Mouse (Mus musculus) forebrain, embryonic 13.5 days (tissue): Measurements from ENCODE around the gene Thrb. TPM values are rescaled to one million over a fixed set of nuclear protein-coding genes. Genes with fewer than 3 reads are reported as not detected.

Experiments
- ATAC-seq: fragments of 200-750 bp; cut with Nextera tagmentation; 2 replicates; pipeline ENCODE4 v1.8.0; 2017
- H3K27ac ChIP-seq: fragments of 300-500 bp; sonication (generic); 2 replicates; pipeline ENCODE4 v1.5.1; 2015; ENCODE audit warnings: inconsistent platforms, mild to moderate bottlenecking, moderate library complexity
- H3K27me3 ChIP-seq: fragments of 300-500 bp; sonication (generic); 2 replicates; pipeline ENCODE4 v1.6.1; 2015; ENCODE audit warnings: mild to moderate bottlenecking, inconsistent platforms
- H3K36me3 ChIP-seq: fragments of 300-500 bp; sonication (generic); 2 replicates; pipeline ENCODE4 v1.6.1; 2015; ENCODE audit warnings: mild to moderate bottlenecking, inconsistent platforms; ENCODE audit not compliant: poor library complexity, severe bottlenecking
- H3K4me1 ChIP-seq: fragments of 300-500 bp; sonication (generic); 2 replicates; pipeline ENCODE4 v1.6.1; 2015; ENCODE audit warnings: inconsistent platforms
- H3K4me2 ChIP-seq: fragments of 300-500 bp; sonication (generic); 2 replicates; pipeline ENCODE4 v1.6.1; 2015; ENCODE audit warnings: inconsistent platforms, mild to moderate bottlenecking, moderate library complexity
- H3K4me3 ChIP-seq: fragments of 300-500 bp; sonication (generic); 2 replicates; pipeline ENCODE4 v1.5.1; 2015; ENCODE audit warnings: mild to moderate bottlenecking, inconsistent platforms
- H3K9ac ChIP-seq: fragments of 300-500 bp; sonication (generic); 2 replicates; pipeline ENCODE4 v1.6.1; 2015; ENCODE audit warnings: mild to moderate bottlenecking, inconsistent platforms
- H3K9me3 ChIP-seq: fragments of 300-500 bp; sonication (generic); replicated peaks from 2 replicates; pipeline ENCODE4 v1.6.1; 2016; ENCODE audit warnings: inconsistent platforms
- WGBS: fragments of 180-500 bp; shearing (Covaris S2); methylation state at CpG from one replicate; pipeline ENCODE4 v1.1.7; 2015; 5-methylcytosine and 5-hydroxymethylcytosine counted together
- polyA plus RNA-seq: library from polyadenylated mRNA; unstranded; fragments of >200 nt; fragmentation: Nextera tagmentation; extraction: Ambion mirVana; gene quantifications from 2 replicates; pipeline ENCODE4 v1.2.1, GENCODE M21; 2015

The Thrb gene
- polyA plus RNA-seq, 1 experiment from 2014 or later = 2.1 TPM

DNA sequence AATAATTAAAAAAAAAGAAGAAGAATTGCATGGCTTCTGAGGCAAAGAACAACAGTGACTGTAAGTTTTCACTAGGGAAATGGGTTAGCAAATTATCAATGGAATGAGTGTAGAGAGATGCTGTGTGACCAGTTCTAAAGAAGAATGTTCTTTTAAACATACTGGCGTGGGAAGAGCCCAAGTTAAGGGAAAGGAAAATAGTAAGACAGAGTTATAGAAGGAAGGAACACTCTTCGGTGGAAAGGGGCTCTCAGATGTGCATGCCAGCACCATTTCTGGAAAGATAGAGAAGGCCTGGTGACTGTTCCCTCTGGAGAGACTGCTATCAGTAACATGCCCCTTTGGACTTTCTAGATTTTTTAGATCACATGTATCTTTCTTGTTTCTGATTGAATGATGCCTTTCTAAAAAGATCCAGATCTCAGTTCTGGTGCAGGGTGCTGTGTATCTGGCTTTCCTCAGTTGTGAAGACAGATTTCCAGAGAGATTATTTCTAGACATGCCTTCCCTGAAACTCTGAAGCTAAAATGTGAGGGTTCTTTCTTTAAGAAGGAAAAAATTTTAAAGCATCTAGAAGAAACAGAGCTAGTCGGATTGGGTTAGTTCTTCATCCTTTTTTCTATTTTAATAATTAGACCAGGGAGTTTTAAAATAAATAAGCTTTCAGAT, 144.0 kb downstream of the Thrb start:
- Histone ChIP-seq H3K36me3 (no peaks in the 10 kb centered on the region), H3K9me3 (no peaks in the 10 kb centered on the region), H3K27ac (no peak overlapping the region), H3K4me1 (no peaks in the 10 kb centered on the region), H3K9ac (no peak overlapping the region), H3K4me3 (no peak overlapping the region), H3K4me2 (no peak overlapping the region), H3K27me3 (no peaks in the 10 kb centered on the region)
- ATAC-seq = no peak
- WGBS = 82% methylated on average over 3 of the region's 3 CpGs

DNA sequence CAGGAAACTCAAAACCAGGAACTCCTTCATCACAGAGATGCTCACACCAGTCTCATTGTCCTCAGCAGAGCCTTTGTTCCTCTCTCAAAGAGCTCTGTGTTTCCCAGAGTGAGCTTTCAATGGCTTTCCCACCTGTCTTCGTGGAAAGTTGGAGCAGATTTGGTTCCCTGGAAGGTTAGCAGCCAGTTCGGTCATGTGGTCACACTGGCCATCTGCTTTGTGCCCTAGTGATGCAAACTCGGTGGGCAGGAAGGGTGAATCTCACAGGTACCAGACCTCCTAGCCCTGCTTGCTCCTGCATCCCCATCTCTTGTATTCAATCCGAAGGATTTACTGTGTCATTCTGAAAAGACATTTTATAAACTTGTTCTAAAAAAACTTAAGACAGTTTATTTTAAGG, 151.0 kb downstream of the Thrb start:
- WGBS = 61% methylated on average over 4 of the region's 4 CpGs
- Histone ChIP-seq H3K27ac (no peak overlapping the region), H3K4me1 (no peaks in the 10 kb centered on the region), H3K9ac (no peak overlapping the region), H3K4me2 (no peak overlapping the region), H3K4me3 (no peak overlapping the region), H3K36me3 (no peaks in the 10 kb centered on the region), H3K9me3 (no peaks in the 10 kb centered on the region), H3K27me3 (no peaks in the 10 kb centered on the region)
- ATAC-seq = no peak

DNA sequence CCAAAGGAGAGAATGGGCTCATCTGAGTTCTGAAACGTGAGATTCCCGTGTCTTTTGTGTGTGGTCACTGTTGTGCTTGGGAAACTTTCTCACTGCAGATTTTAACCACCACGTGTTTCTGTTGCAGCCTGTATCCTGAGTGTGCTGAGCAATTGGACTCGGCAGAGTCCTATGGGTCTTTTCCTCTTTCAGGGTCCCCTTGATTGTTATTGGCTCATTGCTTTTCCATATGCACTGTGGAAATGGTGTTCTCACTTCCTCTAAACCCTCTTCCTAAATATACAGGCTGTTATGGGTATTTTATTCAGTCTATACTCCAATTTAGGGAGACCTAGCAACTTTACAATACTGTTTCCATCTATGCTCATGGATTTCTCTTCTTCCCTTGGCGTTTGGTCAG, 152.4 kb downstream of the Thrb start:
- no peaks in the 10 kb centered on the region for H3K9me3 ChIP-seq
- no peak overlapping the region for H3K27ac ChIP-seq
- no peaks in the 10 kb centered on the region for H3K36me3 ChIP-seq
- H3K4me2 ChIP-seq = no peak overlapping the region
- WGBS = 83% methylated on average over 5 of the region's 5 CpGs
- no peak for ATAC-seq
- H3K4me3 ChIP-seq = no peak overlapping the region
- H3K27me3 ChIP-seq = no peaks in the 10 kb centered on the region
- no peak overlapping the region for H3K9ac ChIP-seq
- H3K4me1 ChIP-seq = no peaks in the 10 kb centered on the region

DNA sequence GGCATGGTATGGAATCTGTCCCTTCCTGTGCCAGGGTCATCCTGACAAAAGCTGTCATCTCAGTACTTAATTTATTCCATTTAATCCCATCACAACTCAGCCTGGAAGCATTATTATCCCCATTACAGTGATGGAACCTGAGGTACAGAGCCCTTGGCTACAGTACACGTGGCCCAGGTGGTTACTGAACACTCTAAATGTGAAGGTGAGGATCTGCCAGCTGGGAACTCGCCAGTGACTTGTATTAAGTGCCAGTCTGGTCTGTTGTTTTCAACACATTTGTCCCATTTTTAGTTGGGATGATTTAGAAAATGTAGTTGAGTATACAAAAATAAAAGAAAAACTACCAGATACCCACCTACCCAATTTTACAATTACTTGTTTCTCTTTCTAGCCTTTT, 155.0 kb downstream of the Thrb start:
- H3K4me1 ChIP-seq = no peaks in the 10 kb centered on the region
- no peaks in the 10 kb centered on the region for H3K27me3 ChIP-seq
- H3K4me3 ChIP-seq = no peak overlapping the region
- no peak overlapping the region for H3K27ac ChIP-seq
- no peaks in the 10 kb centered on the region for H3K9me3 ChIP-seq
- H3K4me2 ChIP-seq = no peak overlapping the region
- no peaks in the 10 kb centered on the region for H3K36me3 ChIP-seq
- no peak overlapping the region for H3K9ac ChIP-seq
- no peak for ATAC-seq
- 71% methylated on average over 2 of the region's 2 CpGs for WGBS

DNA sequence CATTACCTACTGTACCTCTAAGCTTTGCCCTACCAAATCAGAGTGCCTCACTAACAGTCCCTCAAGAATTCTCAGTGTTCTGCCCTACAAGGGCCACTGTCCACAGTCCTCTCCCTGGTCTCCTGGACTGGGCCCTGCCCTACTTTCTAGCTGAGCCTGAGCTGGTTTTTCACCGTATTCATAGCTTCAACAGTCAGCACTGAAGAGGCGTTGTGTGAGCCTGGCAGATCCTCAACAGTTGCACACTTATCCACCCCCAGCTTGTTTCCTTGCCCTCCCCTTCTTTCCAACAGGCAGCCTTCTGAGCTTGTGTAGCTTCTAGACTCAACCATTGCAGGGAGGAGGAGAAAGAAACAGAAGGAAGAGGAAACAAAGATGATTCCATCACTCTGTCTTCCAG, 158.0 kb downstream of the Thrb start:
- H3K4me3 ChIP-seq = no peak overlapping the region
- H3K4me1 ChIP-seq = no peaks in the 10 kb centered on the region
- H3K27ac ChIP-seq = no peak overlapping the region
- H3K9me3 ChIP-seq = no peaks in the 10 kb centered on the region
- H3K27me3 ChIP-seq = no peaks in the 10 kb centered on the region
- ATAC-seq = no peak
- no peak overlapping the region for H3K9ac ChIP-seq
- H3K4me2 ChIP-seq = no peak overlapping the region
- WGBS = 84% methylated on average over 2 of the region's 2 CpGs
- H3K36me3 ChIP-seq = no peaks in the 10 kb centered on the region

GRCm38 (mm10) chr14:17822754-17823153, 162.7 kb downstream of the Thrb start:
- Histone ChIP-seq H3K9me3 (no peaks in the 10 kb centered on the region), H3K9ac (no peak overlapping the region), H3K4me3 (no peak overlapping the region), H3K4me2 (no peak overlapping the region), H3K36me3 (no peaks in the 10 kb centered on the region), H3K4me1 (no peaks in the 10 kb centered on the region), H3K27ac (no peak overlapping the region), H3K27me3 (no peaks in the 10 kb centered on the region)
- no peak for ATAC-seq
- 84% methylated on average over 7 of the region's 7 CpGs for WGBS

- H3K4me2 ChIP-seq = no peak overlapping the region
- H3K27me3 ChIP-seq = no peaks in the 10 kb centered on the region
- no peaks in the 10 kb centered on the region for H3K36me3 ChIP-seq
- WGBS = 50% methylated on average over 6 of the region's 6 CpGs
- no peak overlapping the region for H3K27ac ChIP-seq
- H3K9ac ChIP-seq = no peak overlapping the region
- no peak for ATAC-seq
- H3K9me3 ChIP-seq = no peaks in the 10 kb centered on the region
- no peaks in the 10 kb centered on the region for H3K4me1 ChIP-seq
- no peak overlapping the region for H3K4me3 ChIP-seq
Measured at GRCm38 (mm10) chr14:17827401-17827800, 167.3 kb downstream of the Thrb start.

DNA sequence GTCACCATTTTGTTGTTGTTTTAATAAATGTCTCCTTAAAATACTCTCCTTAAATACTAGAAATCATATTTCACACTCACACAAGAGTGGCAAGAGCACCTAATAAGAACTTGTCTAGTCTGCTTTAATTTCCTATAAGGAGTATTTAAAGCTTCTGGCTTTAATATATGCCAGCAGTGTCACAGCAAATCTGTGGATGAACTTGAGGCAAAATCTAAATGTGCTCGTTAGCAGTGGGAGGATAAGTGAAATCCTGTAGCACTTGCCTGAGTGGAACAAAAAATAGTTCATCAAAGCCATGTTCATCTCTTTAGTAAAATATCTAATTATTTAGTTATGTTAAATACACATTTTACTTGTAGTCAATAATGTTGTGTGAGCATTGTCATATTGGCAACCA, 175.7 kb downstream of the Thrb start:
- 62% methylated on average over 1 of the region's 1 CpGs for WGBS
- no peak overlapping the region for H3K4me3 ChIP-seq
- H3K9me3 ChIP-seq = no peaks in the 10 kb centered on the region

DNA sequence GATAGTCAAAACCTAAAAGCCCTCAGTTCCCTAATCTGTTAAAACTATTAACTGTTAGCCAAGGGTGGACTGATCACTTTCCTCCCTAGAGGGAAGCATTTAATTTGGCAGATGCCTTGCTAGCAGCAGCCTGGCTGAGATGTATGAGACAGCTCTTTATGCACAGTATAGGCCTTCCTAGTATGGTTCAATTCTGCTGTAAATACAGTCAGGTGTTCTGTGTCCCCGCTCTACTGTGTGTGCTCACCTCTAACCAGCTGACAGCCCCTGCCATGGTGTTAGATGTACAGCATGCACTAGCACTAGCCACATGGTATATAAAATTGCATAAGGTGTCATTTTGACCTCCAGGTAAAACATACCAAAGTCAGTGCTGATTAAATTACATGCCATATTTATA, 176.7 kb downstream of the Thrb start:
- no peaks in the 10 kb centered on the region for H3K9me3 ChIP-seq
- 96% methylated on average over 1 of the region's 1 CpGs for WGBS
- no peak overlapping the region for H3K27ac ChIP-seq
- no peaks in the 10 kb centered on the region for H3K27me3 ChIP-seq
- no peak overlapping the region for H3K4me3 ChIP-seq
- H3K4me2 ChIP-seq = no peak overlapping the region
- no peaks in the 10 kb centered on the region for H3K4me1 ChIP-seq
- ATAC-seq = no peak
- H3K9ac ChIP-seq = no peak overlapping the region
- no peaks in the 10 kb centered on the region for H3K36me3 ChIP-seq

More for the DNA sequence above, 175.7 kb downstream of the Thrb start:
- Histone ChIP-seq H3K27me3 (no peaks in the 10 kb centered on the region), H3K4me2 (no peak overlapping the region), H3K4me1 (no peaks in the 10 kb centered on the region), H3K9ac (no peak overlapping the region), H3K36me3 (no peaks in the 10 kb centered on the region), H3K27ac (no peak overlapping the region)
- no peak for ATAC-seq

GRCm38 (mm10) chr14:17845003-17845697, 185.1 kb downstream of the Thrb start:
- Histone ChIP-seq H3K9me3 (no peaks in the 10 kb centered on the region), H3K27ac (no peak overlapping the region), H3K27me3 (no peaks in the 10 kb centered on the region), H3K4me2 (no peak overlapping the region), H3K4me1 (no peaks in the 10 kb centered on the region), H3K9ac (no peak overlapping the region), H3K4me3 (no peak overlapping the region), H3K36me3 (no peaks in the 10 kb centered on the region)
- 86% methylated on average over 5 of the region's 5 CpGs for WGBS
- ATAC-seq = no peak

GRCm38 (mm10) chr14:17845871-17846270, 185.8 kb downstream of the Thrb start:
- ATAC-seq = no peak
- Histone ChIP-seq H3K36me3 (no peaks in the 10 kb centered on the region), H3K9ac (no peak overlapping the region), H3K27ac (no peak overlapping the region), H3K4me3 (no peak overlapping the region), H3K9me3 (no peaks in the 10 kb centered on the region), H3K27me3 (no peaks in the 10 kb centered on the region), H3K4me2 (no peak overlapping the region), H3K4me1 (no peaks in the 10 kb centered on the region)
- whole genome bisulfite sequencing = 71% methylated on average over 6 of the region's 6 CpGs

- Histone ChIP-seq H3K27me3 (no peaks in the 10 kb centered on the region), H3K4me2 (no peak overlapping the region), H3K36me3 (no peaks in the 10 kb centered on the region), H3K27ac (no peak overlapping the region), H3K4me1 (no peaks in the 10 kb centered on the region), H3K9ac (no peak overlapping the region), H3K9me3 (no peaks in the 10 kb centered on the region), H3K4me3 (no peak overlapping the region)
- 90% methylated on average over 2 of the region's 2 CpGs for WGBS
- ATAC-seq = no peak
Measured at GRCm38 (mm10) chr14:17846700-17847099, 186.6 kb downstream of the Thrb start.

GRCm38 (mm10) chr14:17847211-17847610, 187.2 kb downstream of the Thrb start:
- H3K4me1 ChIP-seq = no peaks in the 10 kb centered on the region
- ATAC-seq = no peak
- no peak overlapping the region for H3K4me2 ChIP-seq
- no peak overlapping the region for H3K27ac ChIP-seq
- 64% methylated on average over 8 of the region's 8 CpGs for WGBS
- H3K27me3 ChIP-seq = no peaks in the 10 kb centered on the region
- no peak overlapping the region for H3K4me3 ChIP-seq
- H3K9ac ChIP-seq = no peak overlapping the region
- H3K9me3 ChIP-seq = no peaks in the 10 kb centered on the region
- no peaks in the 10 kb centered on the region for H3K36me3 ChIP-seq
